Mouse (Mus musculus) limb, embryonic 15.5 days (tissue): ENCODE results near the gene Lrrc20. TPM values are rescaled to one million over a fixed set of nuclear protein-coding genes. Genes with fewer than 3 reads are reported as not detected.

ENCODE experiments used
- ATAC-seq: fragments of 200-750 bp; cut with Nextera tagmentation; 2 replicates; pipeline ENCODE4 v1.8.0; 2017; ENCODE audit warnings: low read depth, moderate TSS enrichment; ENCODE audit not compliant: insufficient number of reproducible peaks, low FRiP score, low TSS enrichment
- H3K27ac ChIP-seq: fragments of 300-500 bp; sonication (generic); 2 replicates; pipeline ENCODE4 v1.5.1; 2015; ENCODE audit warnings: moderate library complexity, mild to moderate bottlenecking, inconsistent platforms
- H3K27me3 ChIP-seq: fragments of 300-500 bp; sonication (generic); 2 replicates; pipeline ENCODE4 v1.6.1; 2015; ENCODE audit warnings: inconsistent platforms
- H3K36me3 ChIP-seq: fragments of 300-500 bp; sonication (generic); 2 replicates; pipeline ENCODE4 v1.6.1; 2015; ENCODE audit warnings: inconsistent platforms
- H3K4me1 ChIP-seq: fragments of 300-500 bp; sonication (generic); 2 replicates; pipeline ENCODE4 v1.6.1; 2015; ENCODE audit warnings: inconsistent platforms
- H3K4me2 ChIP-seq: fragments of 300-500 bp; sonication (generic); 2 replicates; pipeline ENCODE4 v1.6.1; 2015; ENCODE audit warnings: mild to moderate bottlenecking, inconsistent platforms
- H3K4me3 ChIP-seq: fragments of 300-500 bp; sonication (generic); 2 replicates; pipeline ENCODE4 v1.5.1; 2015; ENCODE audit warnings: mild to moderate bottlenecking, inconsistent platforms
- H3K9ac ChIP-seq: fragments of 300-500 bp; sonication (generic); 2 replicates; pipeline ENCODE4 v1.6.1; 2015; ENCODE audit warnings: inconsistent platforms
- H3K9me3 ChIP-seq: fragments of 300-500 bp; sonication (generic); 2 replicates; pipeline ENCODE4 v1.6.1; 2016; ENCODE audit warnings: inconsistent platforms
- WGBS: fragments of 180-500 bp; shearing (Covaris S2); methylation state at CpG from one replicate; pipeline ENCODE4 v1.1.7; 2015; 5-methylcytosine and 5-hydroxymethylcytosine counted together
- polyA plus RNA-seq: library from polyadenylated mRNA; unstranded; fragments of >200 nt; fragmentation: Nextera tagmentation; extraction: Ambion mirVana; gene quantifications from 2 replicates; pipeline ENCODE4 v1.2.1, GENCODE M21; 2015

The Lrrc20 gene
- polyA plus RNA-seq, 1 experiment from 2014 or later = 8.5 TPM

DNA sequence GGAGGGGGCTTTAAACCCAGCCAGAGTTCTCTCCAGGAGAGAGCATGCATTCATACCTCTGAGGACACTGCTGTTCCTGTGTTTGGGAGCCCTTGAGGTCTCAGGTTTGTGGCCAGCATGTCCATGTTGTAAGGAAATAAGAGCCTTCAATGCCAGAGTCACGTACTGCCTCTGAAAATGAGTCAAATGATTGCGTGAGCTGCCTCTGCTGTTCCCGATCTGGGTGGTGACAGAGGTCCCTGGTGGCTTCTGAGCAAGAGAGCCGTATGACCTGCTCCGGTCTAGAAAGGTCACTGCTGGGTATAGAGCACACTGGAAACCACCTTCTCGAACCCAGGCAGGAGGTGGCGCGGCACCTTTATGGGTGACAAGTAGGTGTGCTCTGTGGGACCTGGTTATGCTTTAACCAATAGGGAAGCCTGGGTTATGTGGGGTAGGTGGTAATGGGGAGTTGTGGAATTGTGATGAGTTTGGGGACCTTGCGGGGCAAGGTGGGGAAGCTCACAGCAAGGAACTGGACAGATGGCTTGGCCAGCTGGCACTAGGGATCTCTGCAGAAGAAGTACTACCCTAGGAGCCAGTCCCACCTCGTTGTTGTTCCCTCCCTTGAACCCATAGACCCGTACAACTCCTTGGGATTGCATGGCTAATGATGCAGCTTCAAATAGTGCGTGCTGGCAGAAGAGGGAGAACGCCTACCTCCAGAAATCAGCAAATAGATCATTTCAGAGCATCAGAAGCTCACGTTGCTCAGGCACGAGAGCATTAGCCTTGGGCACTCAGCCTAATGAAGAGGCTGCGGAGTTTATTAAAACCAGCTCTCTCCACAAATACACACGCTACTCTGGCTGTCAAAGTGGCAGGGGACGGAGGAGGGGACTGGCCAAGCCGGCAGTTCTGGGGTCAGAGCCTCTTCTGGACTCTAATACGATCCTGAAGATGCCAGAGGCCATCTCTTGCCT, 24.2 kb downstream of the Lrrc20 start:
- Histone ChIP-seq H3K4me2 (no peak overlapping the region), H3K9me3 (no peaks in the 10 kb centered on the region), H3K27me3 (no peaks in the 10 kb centered on the region), H3K9ac (no peak overlapping the region), H3K4me1 (peaks cover 21% of the 10 kb centered on the region), H3K4me3 (no peak overlapping the region), H3K27ac (no peak overlapping the region), H3K36me3 (no peaks in the 10 kb centered on the region)
- ATAC-seq = no peak
- WGBS = 60% methylated on average over 20 of the region's 20 CpGs

DNA sequence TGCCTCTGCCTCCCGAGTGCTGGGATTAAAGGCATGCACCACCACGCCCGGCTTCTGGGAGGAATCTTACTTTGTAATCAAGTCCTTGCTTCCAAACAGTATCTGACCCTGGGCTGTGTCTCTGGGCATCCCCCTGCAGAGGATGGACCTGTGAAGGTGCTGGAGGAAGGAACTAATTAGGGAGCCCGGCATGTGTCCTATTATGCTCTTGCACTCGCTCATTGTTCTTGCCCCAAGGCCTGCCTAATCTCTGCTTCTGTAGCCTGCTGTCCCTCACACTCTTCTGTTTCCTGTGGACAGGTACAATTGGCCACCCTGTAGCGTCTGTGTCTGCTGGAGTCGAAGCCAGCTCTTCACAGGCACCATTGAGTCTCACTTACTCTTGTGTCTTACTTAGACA, 25.2 kb downstream of the Lrrc20 start:
- 75% methylated on average over 7 of the region's 7 CpGs for WGBS
- no peak for ATAC-seq
- Histone ChIP-seq H3K9ac (no peak overlapping the region), H3K4me3 (no peak overlapping the region), H3K4me2 (no peak overlapping the region), H3K27ac (no peak overlapping the region), H3K36me3 (no peaks in the 10 kb centered on the region), H3K27me3 (no peaks in the 10 kb centered on the region), H3K9me3 (no peaks in the 10 kb centered on the region), H3K4me1 (peaks cover 12% of the 10 kb centered on the region)

DNA sequence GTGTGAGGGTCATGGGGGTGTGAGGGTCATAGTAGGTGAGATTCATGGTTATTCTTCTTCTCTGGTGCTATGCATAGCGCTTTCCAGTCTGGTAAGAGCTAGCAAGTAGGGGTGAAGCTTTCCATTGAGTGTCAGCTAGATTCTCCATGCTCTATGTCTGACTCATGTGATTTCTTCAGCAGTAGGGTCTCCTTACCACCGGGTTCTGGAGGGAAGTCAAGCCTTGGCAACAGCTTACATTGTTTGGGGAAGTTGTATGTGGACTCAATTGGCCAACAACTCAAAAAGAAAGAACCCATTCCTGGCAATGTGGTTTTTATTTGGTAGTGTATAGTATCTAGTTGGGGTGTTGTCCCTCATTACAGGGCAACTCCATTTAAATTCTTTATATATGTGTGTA, 28.5 kb downstream of the Lrrc20 start:
- Histone ChIP-seq H3K9ac (no peak overlapping the region), H3K4me2 (no peak overlapping the region), H3K27ac (no peak overlapping the region), H3K4me3 (no peak overlapping the region), H3K4me1 (peaks cover 3% of the 10 kb centered on the region; the same call in 1 of the 2 replicates), H3K9me3 (no peaks in the 10 kb centered on the region), H3K27me3 (no peaks in the 10 kb centered on the region), H3K36me3 (no peaks in the 10 kb centered on the region)
- ATAC-seq = no peak
- 89% methylated on average over 2 of the region's 2 CpGs for WGBS

DNA sequence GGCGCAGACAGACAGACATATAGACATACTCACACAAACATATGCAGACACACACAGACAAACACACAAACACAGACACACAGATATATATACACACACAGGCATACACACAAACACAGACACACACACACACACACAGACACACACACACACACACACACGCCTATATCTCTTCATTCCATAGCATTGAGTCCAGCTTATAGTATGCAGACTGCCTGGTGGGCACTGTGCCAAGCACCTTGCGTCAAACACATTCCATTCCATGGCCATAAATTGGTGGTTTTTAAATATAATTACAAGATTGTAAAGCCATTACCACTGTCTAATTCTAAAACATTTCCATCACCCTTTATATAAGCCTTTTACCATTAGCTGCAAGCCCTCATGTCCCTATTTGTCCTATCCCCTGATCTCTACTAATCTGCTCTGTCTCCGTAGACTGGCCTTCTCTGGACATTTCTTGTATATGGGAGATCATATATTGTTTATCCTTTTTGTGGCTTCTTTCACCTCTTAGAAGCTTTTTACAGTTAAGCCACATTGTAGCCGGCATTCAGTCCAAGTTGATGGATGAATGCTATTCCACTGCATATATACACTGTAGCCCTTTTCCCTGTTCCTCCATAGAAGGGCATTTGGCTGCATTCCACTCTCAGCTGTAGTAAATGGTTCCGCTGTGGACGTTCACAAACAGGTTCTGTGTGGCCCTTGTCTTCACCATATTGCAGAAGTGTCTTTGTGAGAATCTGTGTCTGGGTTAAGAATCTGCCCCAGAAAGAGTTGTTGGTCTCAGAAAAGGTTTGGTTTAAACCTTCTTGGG, 31.0 kb downstream of the Lrrc20 start:
- Histone ChIP-seq H3K9ac (no peak overlapping the region), H3K27ac (no peak overlapping the region), H3K4me1 (peaks cover 6% of the 10 kb centered on the region; the same call in 1 of the 2 replicates), H3K9me3 (no peaks in the 10 kb centered on the region), H3K4me2 (no peak overlapping the region), H3K27me3 (no peaks in the 10 kb centered on the region), H3K4me3 (no peak overlapping the region), H3K36me3 (no peaks in the 10 kb centered on the region)
- 54% methylated on average over 7 of the region's 7 CpGs for WGBS
- no peak for ATAC-seq

DNA sequence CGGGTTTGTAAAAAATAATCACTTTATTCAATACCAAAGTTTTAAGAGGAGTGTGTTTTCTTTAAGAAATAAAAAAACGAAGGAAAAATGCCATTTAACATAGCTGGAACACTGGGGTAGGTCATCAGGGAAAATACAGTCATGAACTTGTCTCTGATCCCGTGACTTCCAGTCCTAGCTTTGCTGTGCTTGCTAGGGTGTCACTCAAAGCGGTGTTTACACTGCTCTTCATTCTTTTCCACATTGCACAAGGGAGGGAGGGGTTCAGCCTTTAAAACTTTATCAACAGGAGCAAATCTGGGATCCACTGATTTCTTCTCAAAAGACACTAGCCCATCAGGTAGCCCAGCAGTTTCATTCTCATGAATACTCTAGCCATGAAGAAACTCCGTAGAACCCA, 34.3 kb downstream of the Lrrc20 start:
- ATAC-seq = no peak
- Histone ChIP-seq H3K27ac (no peak overlapping the region), H3K9me3 (no peaks in the 10 kb centered on the region), H3K4me1 (peaks cover 6% of the 10 kb centered on the region; the same call in 1 of the 2 replicates), H3K36me3 (no peaks in the 10 kb centered on the region), H3K4me2 (no peak overlapping the region), H3K4me3 (no peak overlapping the region), H3K27me3 (no peaks in the 10 kb centered on the region), H3K9ac (no peak overlapping the region)
- 87% methylated on average over 5 of the region's 5 CpGs for WGBS

DNA sequence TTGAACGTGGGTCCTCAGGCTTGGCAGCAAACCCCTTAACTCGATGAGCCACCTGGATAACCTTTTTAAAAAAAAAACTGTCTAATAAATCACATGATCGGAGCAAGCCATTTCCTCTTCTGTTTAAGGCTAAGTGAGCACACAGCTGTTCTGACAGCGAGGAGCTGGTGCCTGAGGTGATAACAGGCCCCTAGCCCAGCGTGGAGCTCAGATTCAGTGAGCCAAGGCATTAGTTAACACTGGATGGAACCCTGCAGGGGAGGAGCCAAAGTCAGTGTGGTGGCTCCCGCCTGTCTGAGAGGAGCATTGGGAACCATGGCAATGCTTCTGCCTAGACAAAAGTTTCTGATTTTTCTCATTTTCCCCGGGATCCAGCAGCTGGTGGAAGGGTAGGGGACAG, 35.2 kb downstream of the Lrrc20 start:
- H3K9ac ChIP-seq = no peak overlapping the region
- no peaks in the 10 kb centered on the region for H3K27me3 ChIP-seq
- 20% methylated on average over 7 of the region's 7 CpGs for WGBS

DNA sequence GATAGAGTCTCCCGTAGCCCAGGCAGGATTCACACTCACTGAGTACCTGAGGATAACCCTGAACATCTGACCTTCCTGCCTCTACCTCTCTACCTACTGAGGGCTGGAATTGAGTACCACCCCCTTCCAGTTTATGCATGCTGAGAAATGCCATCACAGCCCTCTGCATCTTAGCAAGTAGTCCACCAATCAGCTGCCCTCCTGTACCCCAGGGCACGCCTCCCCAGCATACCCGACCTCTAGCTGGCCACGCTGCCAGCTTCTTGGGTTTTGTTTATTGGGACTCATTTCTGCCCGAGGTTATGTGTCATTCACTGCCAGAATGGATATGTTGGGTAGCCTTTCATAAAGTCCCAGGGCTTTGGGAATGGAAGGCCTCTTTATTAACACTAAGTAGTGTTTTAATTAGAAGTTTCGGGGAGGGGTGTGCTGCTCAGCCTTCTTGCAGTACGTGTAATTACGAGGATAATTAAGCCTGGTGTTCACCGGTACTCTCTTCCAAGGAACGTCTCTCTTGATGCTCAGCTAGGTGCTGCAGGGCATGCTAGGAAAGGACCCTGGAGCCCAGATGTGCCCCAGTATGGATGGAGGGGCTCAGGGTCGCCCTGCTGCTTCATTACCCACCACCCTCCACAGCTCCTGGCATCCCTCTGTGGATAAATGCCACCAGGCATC, 36.8 kb downstream of the Lrrc20 start:
- no peaks in the 10 kb centered on the region for H3K36me3 ChIP-seq
- no peak overlapping the region for H3K9ac ChIP-seq
- peaks cover 3% of the 10 kb centered on the region; the same call in 1 of the 2 replicates for H3K4me1 ChIP-seq
- no peak overlapping the region for H3K4me2 ChIP-seq
- no peak for ATAC-seq
- H3K27me3 ChIP-seq = no peaks in the 10 kb centered on the region
- no peak overlapping the region for H3K4me3 ChIP-seq
- H3K27ac ChIP-seq = no peak overlapping the region
- 46% methylated on average over 11 of the region's 11 CpGs for WGBS
- H3K9me3 ChIP-seq = no peaks in the 10 kb centered on the region

More for the DNA sequence above, 35.2 kb downstream of the Lrrc20 start:
- no peak for ATAC-seq
- Histone ChIP-seq H3K27ac (no peak overlapping the region), H3K9me3 (no peaks in the 10 kb centered on the region), H3K4me1 (peaks cover 6% of the 10 kb centered on the region; the same call in 1 of the 2 replicates), H3K4me3 (no peak overlapping the region), H3K4me2 (no peak overlapping the region), H3K36me3 (no peaks in the 10 kb centered on the region)

DNA sequence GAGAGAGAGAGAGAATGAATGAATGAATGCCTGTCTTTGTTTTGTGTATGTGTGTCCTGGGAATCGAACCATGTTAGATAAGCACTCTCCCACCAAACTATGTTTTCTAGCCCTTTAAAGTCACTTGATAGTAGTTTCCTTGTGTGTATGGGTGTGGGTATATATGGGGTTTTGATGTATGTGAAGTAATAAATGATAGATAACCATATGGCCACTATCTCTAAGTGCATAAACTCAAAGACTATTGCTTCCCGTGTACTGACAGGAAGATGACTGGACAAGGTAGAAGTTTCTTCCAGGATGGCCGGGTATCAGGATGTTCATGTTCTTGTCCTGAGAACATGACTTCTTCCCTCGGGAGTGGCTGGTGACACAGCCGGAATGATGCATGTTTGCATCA, 41.3 kb downstream of the Lrrc20 start:
- Histone ChIP-seq H3K36me3 (no peaks in the 10 kb centered on the region), H3K27me3 (no peaks in the 10 kb centered on the region), H3K4me2 (no peak overlapping the region), H3K4me1 (0 out of 2 replicates have a peak, but pooled peaks cover 3% of the 10 kb centered on the region), H3K4me3 (no peak overlapping the region), H3K9me3 (no peaks in the 10 kb centered on the region), H3K9ac (no peak overlapping the region), H3K27ac (no peak overlapping the region)
- no peak for ATAC-seq
- WGBS = 79% methylated on average over 5 of the region's 5 CpGs

DNA sequence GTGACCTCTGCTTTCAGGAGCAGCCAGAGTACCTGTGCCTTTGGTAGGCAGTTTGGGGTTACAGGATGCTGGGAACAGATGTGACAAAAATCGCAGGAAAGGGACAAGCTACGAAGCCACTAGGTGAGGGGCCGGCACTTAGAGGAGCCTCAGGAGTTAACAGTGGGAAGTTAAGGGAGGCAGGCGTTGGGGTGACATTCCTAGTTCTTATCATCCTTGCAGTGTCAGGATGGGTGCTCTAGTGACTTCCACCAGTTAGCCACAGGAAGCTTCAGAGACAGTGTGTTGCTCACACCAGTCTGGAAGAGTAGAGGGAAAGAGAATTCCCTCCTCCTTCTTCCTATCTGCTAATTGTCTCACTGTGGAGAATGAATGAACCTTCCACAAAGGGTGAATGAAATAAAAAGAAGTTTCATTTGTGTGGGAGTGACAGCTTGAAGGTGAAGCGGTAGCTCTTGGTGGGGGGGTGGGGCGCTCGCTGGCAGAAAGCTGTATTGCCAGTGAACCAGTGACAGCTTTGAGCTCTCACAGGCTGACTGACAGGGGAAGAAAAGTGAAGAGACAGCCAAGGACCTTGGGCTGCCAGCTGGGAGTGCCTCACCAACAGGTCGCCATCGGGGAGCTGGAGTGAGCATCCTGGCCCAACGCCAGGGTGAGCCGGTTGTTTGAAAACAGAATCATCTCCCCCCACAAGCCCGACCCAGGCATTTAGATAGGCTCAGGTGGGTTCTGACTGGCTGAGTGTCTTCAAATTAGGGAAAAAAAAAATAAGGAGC, 41.9 kb downstream of the Lrrc20 start:
- WGBS = 64% methylated on average over 12 of the region's 12 CpGs
- ATAC-seq = no peak

DNA sequence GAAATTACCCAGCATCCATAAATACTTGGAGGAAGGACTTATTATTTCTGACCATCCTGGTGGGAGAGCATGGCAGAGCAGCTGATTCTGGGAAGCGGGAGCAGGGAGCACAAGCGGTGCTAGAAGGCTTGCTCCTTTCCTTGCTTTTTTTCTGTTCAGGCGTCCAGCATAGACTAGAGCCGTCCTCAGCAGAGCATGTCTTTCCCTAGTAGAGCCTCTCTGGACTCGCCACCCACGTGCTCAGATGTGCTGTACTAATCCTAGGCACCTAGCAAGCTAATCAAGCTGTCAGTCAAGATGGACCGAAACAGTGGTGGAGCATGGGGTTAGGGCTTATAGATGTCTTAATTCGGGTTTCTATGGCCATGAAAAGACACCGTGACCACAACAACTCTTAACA, 42.7 kb downstream of the Lrrc20 start:
- Histone ChIP-seq H3K4me2 (no peak overlapping the region), H3K27ac (no peak overlapping the region), H3K36me3 (no peaks in the 10 kb centered on the region), H3K9ac (no peak overlapping the region), H3K9me3 (no peaks in the 10 kb centered on the region), H3K27me3 (no peaks in the 10 kb centered on the region), H3K4me1 (0 out of 2 replicates have a peak, but pooled peaks cover 3% of the 10 kb centered on the region), H3K4me3 (no peak overlapping the region)
- 87% methylated on average over 9 of the region's 9 CpGs for WGBS
- ATAC-seq = no peak

More for the DNA sequence above, 41.9 kb downstream of the Lrrc20 start:
- Histone ChIP-seq H3K36me3 (no peaks in the 10 kb centered on the region), H3K9ac (no peak overlapping the region), H3K9me3 (no peaks in the 10 kb centered on the region), H3K4me1 (0 out of 2 replicates have a peak, but pooled peaks cover 3% of the 10 kb centered on the region), H3K27me3 (no peaks in the 10 kb centered on the region), H3K27ac (no peak overlapping the region), H3K4me3 (no peak overlapping the region), H3K4me2 (no peak overlapping the region)

DNA sequence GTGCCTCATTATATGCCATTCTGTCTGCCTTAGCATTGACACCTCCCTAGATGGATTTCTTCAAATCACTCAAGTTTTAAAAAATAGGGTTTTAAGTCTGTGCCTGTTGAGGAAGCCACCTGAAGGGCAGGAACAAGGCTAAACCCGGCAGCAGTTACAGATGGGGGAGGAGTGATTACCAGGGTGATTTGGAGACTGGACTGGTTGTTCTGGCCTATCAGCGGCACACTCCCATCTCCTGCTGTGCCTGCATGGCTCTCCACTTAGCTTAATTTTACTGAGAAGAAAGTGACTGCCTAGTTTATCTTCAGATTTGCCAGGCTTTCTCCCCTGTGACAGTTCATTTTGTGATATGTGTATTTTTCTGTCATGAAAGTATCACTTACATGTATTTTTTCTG, 43.9 kb downstream of the Lrrc20 start:
- Histone ChIP-seq H3K4me1 (0 out of 2 replicates have a peak, but pooled peaks cover 3% of the 10 kb centered on the region), H3K4me3 (no peak overlapping the region), H3K36me3 (no peaks in the 10 kb centered on the region), H3K4me2 (no peak overlapping the region), H3K27me3 (no peaks in the 10 kb centered on the region), H3K27ac (no peak overlapping the region), H3K9me3 (no peaks in the 10 kb centered on the region), H3K9ac (no peak overlapping the region)
- 54% methylated on average over 2 of the region's 2 CpGs for WGBS
- ATAC-seq = no peak
